Mouse (Mus musculus) forebrain, embryonic 11.5 days (tissue): Measurements from ENCODE around the gene Glcci1. TPM values are rescaled to one million over a fixed set of nuclear protein-coding genes. Genes with fewer than 3 reads are reported as not detected.

ENCODE experiments used
- ATAC-seq: fragments of 200-750 bp; cut with Nextera tagmentation; replicated peaks from 2 replicates; pipeline ENCODE4 v1.8.0; 2017; ENCODE audit warnings: moderate TSS enrichment; ENCODE audit not compliant: low FRiP score
- DNase-seq: peaks from one replicate; pipeline ENCODE4 v3.0.0-alpha.2; 2017; ENCODE audit warnings: low spot score
- H3K27ac ChIP-seq: fragments of 300-500 bp; sonication (generic); 2 replicates; pipeline ENCODE4 v1.5.1; 2014; ENCODE audit warnings: low read depth, low read length
- H3K27me3 ChIP-seq: fragments of 300-500 bp; sonication (generic); 2 replicates; pipeline ENCODE4 v1.6.1; 2014; ENCODE audit warnings: mild to moderate bottlenecking, low read length, mixed read lengths; ENCODE audit not compliant: control insufficient read depth, insufficient read depth
- H3K36me3 ChIP-seq: fragments of 300-500 bp; sonication (generic); 2 replicates; pipeline ENCODE4 v1.6.1; 2014; ENCODE audit warnings: mild to moderate bottlenecking, low read length, moderate library complexity, mixed read lengths; ENCODE audit not compliant: control insufficient read depth, insufficient read depth
- H3K4me1 ChIP-seq: fragments of 300-500 bp; sonication (generic); replicated peaks from 2 replicates; pipeline ENCODE4 v1.6.1; 2014; ENCODE audit warnings: low read length, mixed read lengths; ENCODE audit not compliant: control insufficient read depth, insufficient read depth
- H3K4me2 ChIP-seq: fragments of 300-500 bp; sonication (generic); 2 replicates; pipeline ENCODE4 v1.6.1; 2014; ENCODE audit warnings: low read depth, mild to moderate bottlenecking, low read length, moderate library complexity, mixed read lengths; ENCODE audit not compliant: severe bottlenecking
- H3K4me3 ChIP-seq: fragments of 300-500 bp; sonication (generic); 2 replicates; pipeline ENCODE4 v1.5.1; 2014; ENCODE audit warnings: low read depth, low read length
- H3K9ac ChIP-seq: fragments of 300-500 bp; sonication (generic); 2 replicates; pipeline ENCODE4 v1.6.1; 2014; ENCODE audit warnings: low read length
- H3K9me3 ChIP-seq: fragments of 300-500 bp; sonication (generic); 2 replicates; pipeline ENCODE4 v1.6.1; 2016; ENCODE audit warnings: low read length, mixed read lengths; ENCODE audit not compliant: control insufficient read depth
- WGBS: fragments of 180-500 bp; shearing (Covaris S2); extraction: QIAGEN DNeasy Blood & Tissue Kit; methylation state at CpG from one replicate; pipeline ENCODE4 v1.1.7; 2014; 5-methylcytosine and 5-hydroxymethylcytosine counted together
- polyA plus RNA-seq: library from polyadenylated mRNA; unstranded; fragments of >200 nt; fragmentation: Nextera tagmentation; extraction: Ambion mirVana; gene quantifications from 2 replicates; pipeline ENCODE4 v1.2.1, GENCODE M21; 2014

Gene Glcci1
- polyA plus RNA-seq, 1 experiment from 2014 or later: 16.8 TPM

DNA sequence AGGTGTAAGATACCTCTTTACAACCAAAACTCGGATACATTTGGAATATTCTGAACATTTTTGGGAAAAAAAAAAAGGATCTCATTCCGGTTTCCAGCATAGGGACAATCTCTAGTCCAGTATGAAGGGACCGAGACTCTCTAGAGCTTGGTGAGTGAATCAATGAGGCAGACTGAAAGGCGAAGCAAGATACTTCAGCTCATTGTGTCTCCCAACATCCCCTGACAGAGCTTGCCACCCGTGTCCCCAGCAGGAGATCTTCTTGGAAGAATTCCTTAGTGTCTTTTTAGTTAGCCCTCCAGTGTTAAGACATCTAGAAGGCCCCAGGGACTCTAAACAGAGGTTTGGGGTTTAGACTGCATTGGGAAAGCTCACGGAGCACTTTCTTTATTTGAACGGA is 20.1 kb upstream of the Glcci1 start:
- 65% methylated on average over 7 of the region's 7 CpGs for WGBS
- Histone ChIP-seq H3K27me3 (no peaks in the 10 kb centered on the region), H3K4me2 (no peak overlapping the region), H3K9ac (no peak overlapping the region), H3K9me3 (no peaks in the 10 kb centered on the region), H3K4me3 (no peak overlapping the region), H3K27ac (no peak overlapping the region), H3K36me3 (no peaks in the 10 kb centered on the region), H3K4me1 (0 out of 2 replicates have a peak, but pooled peaks cover 2% of the 10 kb centered on the region)
- DNase-seq: no peak
- ATAC-seq: no peak

- no peak for DNase-seq
- 94% methylated on average over 1 of the region's 1 CpGs for WGBS
- no peaks in the 10 kb centered on the region for H3K9me3 ChIP-seq
- H3K36me3 ChIP-seq: no peaks in the 10 kb centered on the region
- H3K4me2 ChIP-seq: no peak overlapping the region
- no peak overlapping the region for H3K9ac ChIP-seq
- 0 out of 2 replicates have a peak, but pooled peaks cover 2% of the 10 kb centered on the region for H3K4me1 ChIP-seq
- ATAC-seq: no peak
- no peak overlapping the region for H3K27ac ChIP-seq
- H3K27me3 ChIP-seq: no peaks in the 10 kb centered on the region
- no peak overlapping the region for H3K4me3 ChIP-seq
Observed at GRCm38 (mm10) chr6:8489938-8490585, 19.3 kb upstream of the Glcci1 start.

DNA sequence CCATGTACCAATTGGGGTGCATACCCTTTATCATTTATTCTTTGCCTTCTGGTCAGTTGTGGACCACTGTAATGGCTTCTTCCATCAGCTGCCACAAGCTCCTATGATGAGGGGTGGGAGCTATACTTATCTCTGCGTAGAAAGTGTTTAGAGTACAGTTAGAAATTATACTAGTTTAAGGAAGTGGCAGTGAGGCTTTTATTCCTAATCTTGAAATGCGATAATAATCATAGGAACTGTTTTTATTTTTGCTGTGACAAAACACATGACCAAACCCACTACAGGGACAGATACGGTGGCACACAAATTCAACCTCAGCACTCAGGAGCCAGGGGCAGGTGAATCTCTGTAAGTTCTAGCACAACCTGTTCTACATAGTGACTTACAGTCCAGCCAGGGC is 17.2 kb upstream of the Glcci1 start:
- 94% methylated on average over 3 of the region's 3 CpGs for WGBS

GRCm38 (mm10) chr6:8495109-8495826 is 14.1 kb upstream of the Glcci1 start:
- DNase-seq: no peak
- Histone ChIP-seq H3K4me3 (no peak overlapping the region), H3K27ac (no peak overlapping the region), H3K27me3 (no peaks in the 10 kb centered on the region), H3K9me3 (no peaks in the 10 kb centered on the region), H3K9ac (no peak overlapping the region), H3K4me2 (no peak overlapping the region), H3K4me1 (no peaks in the 10 kb centered on the region), H3K36me3 (no peaks in the 10 kb centered on the region)
- ATAC-seq: no peak
- 84% methylated on average over 5 of the region's 5 CpGs for WGBS

More for the DNA sequence above, 17.2 kb upstream of the Glcci1 start:
- ATAC-seq (no peak), DNase-seq (no peak)
- no peaks in the 10 kb centered on the region for H3K4me1 ChIP-seq
- H3K9me3 ChIP-seq: no peaks in the 10 kb centered on the region
- H3K27me3 ChIP-seq: no peaks in the 10 kb centered on the region
- H3K9ac ChIP-seq: no peak overlapping the region
- H3K4me3 ChIP-seq: no peak overlapping the region
- H3K4me2 ChIP-seq: no peak overlapping the region
- H3K27ac ChIP-seq: no peak overlapping the region
- H3K36me3 ChIP-seq: no peaks in the 10 kb centered on the region

- H3K4me3 ChIP-seq: no peak overlapping the region
- H3K27me3 ChIP-seq: no peaks in the 10 kb centered on the region
- H3K4me1 ChIP-seq: no peaks in the 10 kb centered on the region
- H3K36me3 ChIP-seq: no peaks in the 10 kb centered on the region
- 84% methylated on average over 4 of the region's 4 CpGs for WGBS
- ATAC-seq (no peak), DNase-seq (no peak)
- H3K4me2 ChIP-seq: no peak overlapping the region
- H3K9me3 ChIP-seq: no peaks in the 10 kb centered on the region
- no peak overlapping the region for H3K27ac ChIP-seq
- H3K9ac ChIP-seq: no peak overlapping the region
Observed at GRCm38 (mm10) chr6:8495827-8496222, 13.6 kb upstream of the Glcci1 start.

DNA sequence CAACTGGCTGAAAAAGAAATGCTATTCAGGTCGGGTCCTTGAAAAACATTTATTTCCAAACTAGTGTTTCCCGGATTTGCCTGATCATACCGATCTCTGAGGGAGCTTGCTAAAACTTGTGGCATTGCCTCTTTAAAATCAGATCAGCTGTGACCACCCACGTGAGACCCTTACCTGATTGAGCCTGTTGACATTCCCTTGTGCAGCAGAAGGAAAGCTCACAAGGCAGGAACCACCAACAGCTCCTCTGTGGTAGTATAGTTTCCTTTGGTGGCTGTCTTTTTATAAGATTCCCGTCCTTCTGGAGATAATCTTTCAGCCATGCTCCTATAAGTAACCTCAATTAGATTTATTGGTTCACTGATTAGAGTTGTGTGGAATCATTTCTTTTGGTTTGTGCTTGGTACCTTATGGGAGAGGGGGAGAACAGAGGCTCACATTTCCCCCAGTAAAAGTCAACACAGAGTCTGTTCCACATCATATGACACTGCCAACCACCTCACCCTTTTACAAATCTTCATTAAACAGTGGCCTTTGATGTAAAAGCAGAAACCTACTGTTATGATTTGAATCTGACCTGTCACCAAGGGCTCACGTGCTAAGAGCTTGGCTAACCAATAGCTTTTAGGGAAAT is 12.0 kb upstream of the Glcci1 start:
- H3K4me3 ChIP-seq: no peak overlapping the region

GRCm38 (mm10) chr6:8497868-8498257 is 11.5 kb upstream of the Glcci1 start:
- Histone ChIP-seq H3K9ac (no peak overlapping the region), H3K4me3 (no peak overlapping the region), H3K4me1 (no peaks in the 10 kb centered on the region), H3K4me2 (no peak overlapping the region), H3K9me3 (no peaks in the 10 kb centered on the region), H3K27me3 (no peaks in the 10 kb centered on the region), H3K36me3 (no peaks in the 10 kb centered on the region), H3K27ac (no peak overlapping the region)
- no peak for ATAC-seq
- DNase-seq: no peak
- WGBS: 88% methylated on average over 6 of the region's 6 CpGs

More for the DNA sequence above, 12.0 kb upstream of the Glcci1 start:
- no peaks in the 10 kb centered on the region for H3K9me3 ChIP-seq
- no peak overlapping the region for H3K27ac ChIP-seq
- no peak overlapping the region for H3K9ac ChIP-seq
- H3K27me3 ChIP-seq: no peaks in the 10 kb centered on the region
- 79% methylated on average over 6 of the region's 6 CpGs for WGBS
- DNase-seq (no peak), ATAC-seq (no peak)
- H3K36me3 ChIP-seq: no peaks in the 10 kb centered on the region
- no peaks in the 10 kb centered on the region for H3K4me1 ChIP-seq
- no peak overlapping the region for H3K4me2 ChIP-seq

DNA sequence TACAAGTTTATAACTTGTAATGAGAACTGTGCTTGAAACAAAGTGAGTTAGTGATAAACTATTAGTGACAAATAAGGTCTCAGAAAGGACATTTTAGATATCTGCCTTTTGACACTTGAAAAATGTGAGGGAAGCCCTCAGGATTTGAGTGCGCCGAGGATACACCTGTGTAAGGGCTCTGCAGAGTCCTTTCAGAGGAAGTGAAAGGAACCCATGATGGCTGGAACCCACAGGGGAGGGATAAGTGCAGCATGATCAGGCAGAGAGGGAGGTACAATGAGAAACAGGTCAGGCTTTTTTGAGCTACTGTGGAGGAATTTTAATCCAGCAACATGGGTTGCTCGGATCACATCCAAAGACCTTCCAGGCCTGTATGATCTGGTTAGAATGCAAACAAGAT is 10.4 kb upstream of the Glcci1 start:
- ATAC-seq: no peak
- H3K36me3 ChIP-seq: no peaks in the 10 kb centered on the region
- no peaks in the 10 kb centered on the region for H3K4me1 ChIP-seq
- no peaks in the 10 kb centered on the region for H3K27me3 ChIP-seq
- no peak overlapping the region for H3K9ac ChIP-seq
- H3K4me2 ChIP-seq: no peak overlapping the region
- H3K9me3 ChIP-seq: no peaks in the 10 kb centered on the region
- no peak for DNase-seq
- H3K4me3 ChIP-seq: no peak overlapping the region
- no peak overlapping the region for H3K27ac ChIP-seq
- 88% methylated on average over 3 of the region's 3 CpGs for WGBS
